Mouse (Mus musculus) bone marrow, adult 2 months (tissue): ENCODE measurements at regions not wholly inside any gene's neighbourhood (a gene's known extent, or its start where the extent isn't known, plus 50 kb on each side); places are given as distances from the start of the nearest gene placed in this dataset.

ENCODE experiments used
- CTCF ChIP-seq: fragments of 200-500 bp; IDR thresholded peaks from 2 replicates; pipeline ENCODE4 v1.5.1; 2011; ENCODE audit warnings: low read length, control low read depth; ENCODE audit not compliant: control insufficient read depth, insufficient read depth
- POLR2A ChIP-seq: fragments of 200-500 bp; IDR thresholded peaks from 2 replicates; pipeline ENCODE4 v1.6.1; 2011; ENCODE audit warnings: low read depth, mild to moderate bottlenecking, control low read depth, low read length, borderline replicate concordance; ENCODE audit not compliant: control insufficient read depth

- TF ChIP-seq POLR2A (no peak), CTCF (no peak)
Measured at GRCm38 (mm10) chr3:15200990-15201389, 131.1 kb downstream of the Gm9733 start.
